8 mouse cellular contexts compared by ENCODE assay signal in genomic region chr2:147178091-147179059, GRCm38 (mm10). TPM values are rescaled to one million over a fixed set of nuclear protein-coding genes. Genes with fewer than 3 reads are reported as not detected.
DNase-seq lines count a peak whose midpoint lies in the region; ATAC-seq and TF ChIP-seq lines count a peak whose summit lies in the region.

No protein-coding gene starts in this region.

- H3K4me3 ChIP-seq in hindbrain, postnatal 0 days (ENCODE audit: low read length), result peak overlapping the region; percentile 28
- H3K4me3 ChIP-seq in limb, embryonic 11.5 days (ENCODE audit: low read depth, low read length), result 0 out of 2 replicates have a peak overlapping the region, but pooled peaks have one; percentile 7
- peak overlapping the region; percentile 32 for H3K4me3 ChIP-seq in midbrain, embryonic 12.5 days
- no peak overlapping the region for H3K4me3 ChIP-seq in spleen, adult 2 months (ENCODE audit: extremely low read depth, insufficient read depth, insufficient read length)

- no peaks in the 10 kb centered on the region for H3K9me3 ChIP-seq in hindbrain, postnatal 0 days (ENCODE audit: low read length)
- no peaks in the 10 kb centered on the region for H3K9me3 ChIP-seq in limb, embryonic 11.5 days (ENCODE audit: control insufficient read depth, low read length)
- no peaks in the 10 kb centered on the region for H3K9me3 ChIP-seq in midbrain, embryonic 12.5 days

- no peaks in the 10 kb centered on the region for H3K4me1 ChIP-seq in hindbrain, postnatal 0 days (ENCODE audit: insufficient read depth, low read length)
- no peaks in the 10 kb centered on the region for H3K4me1 ChIP-seq in limb, embryonic 11.5 days (ENCODE audit: control insufficient read depth, insufficient read depth, low read length)
- peaks cover 22% of the 10 kb centered on the region for H3K4me1 ChIP-seq in midbrain, embryonic 12.5 days
- H3K4me1 ChIP-seq in spleen, adult 2 months (ENCODE audit: control insufficient read depth, insufficient read depth, insufficient read length), result no peaks in the 10 kb centered on the region

- H3K27ac ChIP-seq in hindbrain, postnatal 0 days, result no peak overlapping the region
- H3K27ac ChIP-seq in limb, embryonic 11.5 days (replicated peaks; ENCODE audit: low read depth, low read length), result no peak overlapping the region
- no peak overlapping the region for H3K27ac ChIP-seq in midbrain, embryonic 12.5 days (replicated peaks)
- H3K27ac ChIP-seq in spleen, adult 2 months (ENCODE audit: insufficient read depth, low read length), result no peak overlapping the region

- TF ChIP-seq POLR2A in spleen, adult 2 months (IDR thresholded peaks at IDR 0.05; ENCODE audit: low read depth, low read length), result no peak

- peak overlapping the region; percentile 55 for H3K4me2 ChIP-seq in hindbrain, postnatal 0 days (ENCODE audit: low read depth, low read length)
- peak overlapping the region; percentile 36 for H3K4me2 ChIP-seq in limb, embryonic 11.5 days (ENCODE audit: low read depth, severe bottlenecking)
- peak overlapping the region; percentile 49 for H3K4me2 ChIP-seq in midbrain, embryonic 12.5 days (replicated peaks)

- H3K9ac ChIP-seq in hindbrain, postnatal 0 days (replicated peaks; ENCODE audit: low read length), result no peak overlapping the region
- H3K9ac ChIP-seq in limb, embryonic 11.5 days (ENCODE audit: low read length), result no peak overlapping the region; the same call in 1 of the 2 replicates
- 0 out of 2 replicates have a peak overlapping the region, but pooled peaks have one; percentile 6 for H3K9ac ChIP-seq in midbrain, embryonic 12.5 days (replicated peaks)

- peak; percentile 75 to 82 for DNase-seq in left cerebral cortex, postnatal 10 days (ENCODE audit: extremely low spot score in 1 of 2, low spot score in 2 of 2)
- DNase-seq in left cerebral cortex, adult 11 months (ENCODE audit: low spot score), result no peak
- peak; percentile 55 for DNase-seq in cerebellum, adult 9-10 months
- peak; percentile 33 to 76 for DNase-seq in frontal cortex, adult 2 months (ENCODE audit: extremely low spot score in 1 of 2, low spot score in 1 of 2)
- DNase-seq in hindbrain, postnatal 0 days (ENCODE audit: low spot score), result peak; percentile 91
- peak; percentile 85 for DNase-seq in limb, embryonic 11.5 days (ENCODE audit: low spot score)
- peak; percentile 25 to 46 for DNase-seq in spleen, adult 2 months (ENCODE audit: low read depth in 1 of 2, low spot score in 2 of 2)

- H3K27me3 ChIP-seq in hindbrain, postnatal 0 days (ENCODE audit: insufficient read depth, low read length), result peaks cover 46% of the 10 kb centered on the region
- peaks cover 52% of the 10 kb centered on the region for H3K27me3 ChIP-seq in limb, embryonic 11.5 days (ENCODE audit: control insufficient read depth, insufficient read depth, low read length)
- peaks cover 98% of the 10 kb centered on the region for H3K27me3 ChIP-seq in midbrain, embryonic 12.5 days
- peaks cover 7% of the 10 kb centered on the region for H3K27me3 ChIP-seq in spleen, adult 2 months (ENCODE audit: control insufficient read depth, insufficient read depth, low read length)

- intact Hi-C loops in left cerebral cortex, postnatal 10 days (cut with DNase I), result loop anchor here (2.0 to 5.0 kb wide), 4 partner anchors 129 to 706 kb away; no protein-coding TSS in a partner anchor

- ATAC-seq in hindbrain, postnatal 0 days, result peak; percentile 76
- peak; percentile 72 for ATAC-seq in limb, embryonic 11.5 days (ENCODE audit: insufficient number of reproducible peaks, low FRiP score, low TSS enrichment, low read depth)
- ATAC-seq in midbrain, embryonic 12.5 days (ENCODE audit: low FRiP score, low read depth), result peak; percentile 45

- peak; percentile 85 for TF ChIP-seq CTCF in hindbrain, postnatal 0 days (IDR thresholded peaks at IDR 0.05; ENCODE audit: low read depth)
- peak; percentile 53; the same call in 1 of the 2 replicates for TF ChIP-seq CTCF in spleen, adult 2 months (IDR thresholded peaks at IDR 0.05; ENCODE audit: extremely low read depth, insufficient read depth, insufficient read length, insufficient replicate concordance)

- WGBS in hindbrain, postnatal 0 days, result 1% methylated on average over 39 of the region's 39 CpGs
- WGBS in limb, embryonic 11.5 days, result under 1% methylated on average over 39 of the region's 39 CpGs
- 1% methylated on average over 39 of the region's 39 CpGs for WGBS in midbrain, embryonic 12.5 days
- WGBS in spleen, adult 2 months, result 3% methylated on average over 39 of the region's 39 CpGs

- H3K36me3 ChIP-seq in hindbrain, postnatal 0 days (ENCODE audit: insufficient read depth, low read length), result no peaks in the 10 kb centered on the region
- H3K36me3 ChIP-seq in limb, embryonic 11.5 days (ENCODE audit: control insufficient read depth, insufficient read depth, low read length), result no peaks in the 10 kb centered on the region
- H3K36me3 ChIP-seq in midbrain, embryonic 12.5 days, result no peaks in the 10 kb centered on the region
- H3K36me3 ChIP-seq in spleen, adult 2 months (ENCODE audit: control insufficient read depth, insufficient read depth, low read length), result no peaks in the 10 kb centered on the region

RNA-seq across cellular contexts. Expression of gene Nkx2-2, which starts 15.7 kb away (rescaled TPM):
- 10 to 100 TPM in 1 of 2 experiments, 1 to 10 TPM in 1; 6.7 to 10.9 TPM for total RNA-seq in left cerebral cortex, postnatal 10 days (2021)
- 7.0 and 7.4 TPM in 2 replicates for polyA plus RNA-seq in frontal cortex, adult 2 months (2012; rRNA removed)
- 17.8 and 40.7 TPM in 2 replicates for total RNA-seq in hindbrain, postnatal 0 days (2014; rRNA removed)
- polyA plus RNA-seq in hindbrain, postnatal 0 days (2015; fragmentation: Nextera tagmentation; extraction: Ambion mirVana), result 10.5 and 10.9 TPM in 2 replicates
- 0.07 TPM in 1 of 2 replicates, not detected in the other for polyA plus RNA-seq in limb, embryonic 11.5 days (2014; fragmentation: Nextera tagmentation; extraction: Ambion mirVana)
- polyA plus RNA-seq in midbrain, embryonic 12.5 days (2016; fragmentation: Nextera tagmentation; extraction: Ambion mirVana), result 9.3 and 14.2 TPM in 2 replicates
- polyA plus RNA-seq in spleen, adult 2 months (2012; rRNA removed), result 0.05 and 0.12 TPM in 2 replicates
